Mouse (Mus musculus) erythroblast, embryonic 14.5 days (primary cell): ENCODE data around the gene Gm49510. TPM values are rescaled to one million over a fixed set of nuclear protein-coding genes. Genes with fewer than 3 reads are reported as not detected.

Experiments
- H3K27me3 ChIP-seq: 2 replicates; pipeline ENCODE4 v1.6.1; 2012; ENCODE audit warnings: inconsistent platforms; ENCODE audit not compliant: control insufficient read depth
- H3K36me3 ChIP-seq: 2 replicates; pipeline ENCODE4 v1.6.1; 2012; ENCODE audit warnings: mild to moderate bottlenecking, inconsistent platforms; ENCODE audit not compliant: control insufficient read depth
- H3K4me1 ChIP-seq: 2 replicates; pipeline ENCODE4 v1.6.1; 2012; ENCODE audit warnings: inconsistent platforms; ENCODE audit not compliant: control insufficient read depth
- H3K4me3 ChIP-seq: replicated peaks from 2 replicates; pipeline ENCODE3; 2012; ENCODE audit warnings: moderate library complexity, mild to moderate bottlenecking, inconsistent platforms
- H3K9me3 ChIP-seq: 2 replicates; pipeline ENCODE4 v1.6.1; 2012; ENCODE audit warnings: low read length, inconsistent platforms, mixed read lengths; ENCODE audit not compliant: control insufficient read depth
- GATA1 ChIP-seq: IDR thresholded peaks from 2 replicates; pipeline ENCODE4 v1.6.1; 2012; ENCODE audit warnings: low read length, inconsistent platforms, mixed read lengths
- TAL1 ChIP-seq: IDR thresholded peaks from 3 replicates; pipeline ENCODE4 v1.6.1; 2012; ENCODE audit warnings: low read length, inconsistent platforms, mixed read lengths
- polyA plus RNA-seq: library from polyadenylated mRNA; stranded (reverse); fragments of >175 nt; gene quantifications from 2 replicates; pipeline ENCODE4 v1.2.3, GENCODE M21; 2012

The Gm49510 gene
- polyA plus RNA-seq, 1 experiment: 0.04 TPM

DNA sequence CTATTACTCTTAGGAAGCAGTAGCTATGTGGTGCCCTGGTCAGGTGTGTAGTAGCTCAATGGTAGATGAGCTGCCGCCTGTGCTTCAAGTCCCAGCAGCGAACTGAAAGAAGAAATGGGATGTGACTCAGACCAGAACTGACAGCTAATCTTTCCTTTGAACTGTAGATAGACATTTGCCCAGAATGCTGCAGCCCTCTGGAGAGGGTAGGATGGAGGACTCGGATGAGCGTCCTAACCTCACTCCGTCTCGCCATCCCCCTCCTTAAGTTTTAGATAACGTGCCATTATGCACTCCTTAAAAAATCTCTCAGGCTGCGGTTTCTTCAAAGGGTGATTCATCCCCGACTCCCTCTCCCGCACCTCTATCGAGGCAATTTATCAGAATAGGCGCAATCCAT lies 20.4 kb downstream of the Gm49510 start:
- H3K4me3 ChIP-seq: no peak overlapping the region
- H3K36me3 ChIP-seq: peaks cover 49% of the 10 kb centered on the region
- no peaks in the 10 kb centered on the region for H3K27me3 ChIP-seq
- TF ChIP-seq TAL1 (no peak), GATA1 (no peak)
- H3K9me3 ChIP-seq: peaks cover 5% of the 10 kb centered on the region
- peaks cover 89% of the 10 kb centered on the region for H3K4me1 ChIP-seq

DNA sequence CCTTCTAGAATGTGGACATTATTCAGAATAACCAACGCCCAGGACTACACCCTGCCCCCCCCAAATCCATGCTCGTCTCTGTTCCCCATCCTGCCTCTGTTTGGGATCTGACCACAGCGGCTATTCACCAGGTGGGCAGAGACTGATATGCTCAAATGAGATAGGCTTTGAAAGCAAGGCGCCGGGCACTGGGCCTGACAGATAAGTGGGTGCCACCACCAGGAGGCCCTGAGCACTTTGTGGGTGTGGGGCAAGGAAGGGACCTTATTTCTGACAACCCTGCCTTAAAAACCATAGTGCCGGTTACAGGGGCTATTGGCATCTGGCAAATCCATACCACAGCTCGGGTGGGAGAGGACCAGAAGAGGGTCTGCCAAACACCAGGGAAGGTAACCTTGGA lies 23.2 kb downstream of the Gm49510 start:
- Histone ChIP-seq H3K27me3 (no peaks in the 10 kb centered on the region), H3K9me3 (peaks cover 5% of the 10 kb centered on the region), H3K4me3 (peak overlapping the region; percentile 59), H3K4me1 (peaks cover 91% of the 10 kb centered on the region), H3K36me3 (peaks cover 36% of the 10 kb centered on the region)
- peak; percentile 90 for TF ChIP-seq GATA1
- TF ChIP-seq TAL1: peak; percentile 88

DNA sequence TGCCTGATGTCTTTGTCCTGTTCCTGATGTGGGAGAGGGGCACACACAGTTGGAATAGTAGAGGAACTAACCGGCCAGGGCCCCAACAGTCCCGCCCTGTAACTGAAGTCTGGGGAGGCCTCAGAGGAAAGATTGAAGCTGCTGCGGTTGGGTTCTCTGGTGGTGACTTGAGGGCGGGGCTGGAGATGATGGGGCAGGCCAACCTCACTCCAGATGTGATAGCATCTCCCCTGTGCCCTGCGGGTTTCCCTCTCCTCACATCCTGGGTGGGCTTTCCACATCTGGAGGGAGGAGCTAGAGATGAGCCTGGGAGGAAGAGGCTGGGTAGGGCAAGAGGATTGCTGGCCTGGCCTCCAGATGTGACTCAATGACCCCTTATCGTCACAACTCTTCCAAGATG lies 24.1 kb downstream of the Gm49510 start:
- Histone ChIP-seq H3K9me3 (peaks cover 5% of the 10 kb centered on the region), H3K36me3 (peaks cover 28% of the 10 kb centered on the region), H3K4me3 (peak overlapping the region; percentile 59), H3K27me3 (no peaks in the 10 kb centered on the region), H3K4me1 (peaks cover 94% of the 10 kb centered on the region)
- peak; percentile 44; the same call in 1 of the 2 replicates for TF ChIP-seq GATA1
- no peak for TF ChIP-seq TAL1

DNA sequence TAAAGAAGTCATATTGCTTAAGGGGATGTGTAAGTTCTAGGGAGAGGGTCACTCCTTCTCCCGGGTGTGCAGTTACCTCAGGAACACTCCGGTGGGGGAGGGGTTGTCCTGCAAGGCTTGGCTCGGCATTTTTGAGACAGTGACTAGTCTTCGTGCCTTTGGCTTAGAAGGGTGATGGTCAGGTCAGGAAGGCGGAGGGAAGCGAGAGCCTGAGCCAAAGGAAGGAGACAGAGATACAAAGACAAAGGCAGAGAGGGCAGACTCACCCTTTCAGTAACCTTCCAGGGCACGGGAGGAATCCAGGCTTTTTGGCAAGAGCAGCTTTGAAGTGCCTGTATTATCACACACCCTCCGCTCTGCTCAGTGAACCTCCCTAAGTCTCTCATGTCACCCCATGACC lies 25.7 kb downstream of the Gm49510 start:
- H3K4me3 ChIP-seq: peak overlapping the region; percentile 1

DNA sequence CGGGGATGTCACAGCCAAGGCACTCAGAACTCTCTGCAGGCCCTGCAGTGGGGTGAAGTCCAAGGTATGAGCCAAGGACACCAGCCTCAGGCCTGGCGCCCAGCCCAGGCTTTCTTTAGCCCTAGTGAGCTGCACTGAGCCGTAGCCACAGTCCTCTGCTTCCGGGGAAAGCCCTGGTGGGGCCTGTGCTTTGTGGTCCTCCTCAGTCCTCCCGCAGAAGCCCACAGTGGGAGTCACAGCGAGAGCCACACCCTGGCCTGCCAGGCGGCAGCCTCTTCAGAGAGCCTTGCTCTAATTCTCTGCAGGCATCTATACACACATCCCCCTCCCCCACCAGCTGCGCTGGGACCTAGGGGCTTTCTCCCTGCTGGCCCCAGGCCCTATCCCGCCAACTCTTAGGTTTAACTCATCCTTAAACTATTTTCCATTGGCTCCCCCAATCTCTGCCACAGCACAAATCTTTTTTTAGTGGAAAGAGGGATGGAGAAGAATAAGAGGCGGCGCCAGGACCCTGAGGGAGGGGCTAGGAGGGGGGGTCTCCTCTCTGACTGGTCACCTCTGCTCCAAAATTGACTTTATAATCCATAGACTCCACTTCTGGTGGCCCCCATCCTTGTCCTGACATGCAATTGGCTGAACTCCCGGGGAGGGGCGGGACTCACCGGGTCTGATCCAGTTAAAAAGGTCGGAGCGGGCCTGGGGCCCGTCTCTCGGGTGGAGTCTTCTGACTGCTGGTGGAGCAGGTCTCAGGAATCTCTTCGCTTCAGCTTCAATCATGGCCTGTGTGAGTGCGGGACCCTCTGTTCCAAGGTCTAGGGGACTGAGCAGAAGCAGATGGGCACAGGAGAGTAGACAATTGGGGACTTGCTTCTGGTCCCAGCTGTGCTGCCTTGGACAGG lies 26.8 kb downstream of the Gm49510 start, which contains the start of gene Lgals1:
TSS of gene Lgals1 (plus strand) at position 705 of the 899 bp plus-strand sequence.
- Histone ChIP-seq H3K4me1 (peaks cover 97% of the 10 kb centered on the region), H3K27me3 (no peaks in the 10 kb centered on the region), H3K4me3 (peak within 1 kb of the TSS; percentile 61), H3K9me3 (peaks cover 4% of the 10 kb centered on the region), H3K36me3 (peaks cover 29% of the 10 kb centered on the region)
- TF ChIP-seq GATA1: no peak
- no peak for TF ChIP-seq TAL1

More for the DNA sequence above, 25.7 kb downstream of the Gm49510 start:
- peaks cover 25% of the 10 kb centered on the region for H3K36me3 ChIP-seq
- TF ChIP-seq GATA1: no peak
- TF ChIP-seq TAL1: no peak
- peaks cover 93% of the 10 kb centered on the region for H3K4me1 ChIP-seq
- no peaks in the 10 kb centered on the region for H3K27me3 ChIP-seq
- peaks cover 5% of the 10 kb centered on the region for H3K9me3 ChIP-seq

DNA sequence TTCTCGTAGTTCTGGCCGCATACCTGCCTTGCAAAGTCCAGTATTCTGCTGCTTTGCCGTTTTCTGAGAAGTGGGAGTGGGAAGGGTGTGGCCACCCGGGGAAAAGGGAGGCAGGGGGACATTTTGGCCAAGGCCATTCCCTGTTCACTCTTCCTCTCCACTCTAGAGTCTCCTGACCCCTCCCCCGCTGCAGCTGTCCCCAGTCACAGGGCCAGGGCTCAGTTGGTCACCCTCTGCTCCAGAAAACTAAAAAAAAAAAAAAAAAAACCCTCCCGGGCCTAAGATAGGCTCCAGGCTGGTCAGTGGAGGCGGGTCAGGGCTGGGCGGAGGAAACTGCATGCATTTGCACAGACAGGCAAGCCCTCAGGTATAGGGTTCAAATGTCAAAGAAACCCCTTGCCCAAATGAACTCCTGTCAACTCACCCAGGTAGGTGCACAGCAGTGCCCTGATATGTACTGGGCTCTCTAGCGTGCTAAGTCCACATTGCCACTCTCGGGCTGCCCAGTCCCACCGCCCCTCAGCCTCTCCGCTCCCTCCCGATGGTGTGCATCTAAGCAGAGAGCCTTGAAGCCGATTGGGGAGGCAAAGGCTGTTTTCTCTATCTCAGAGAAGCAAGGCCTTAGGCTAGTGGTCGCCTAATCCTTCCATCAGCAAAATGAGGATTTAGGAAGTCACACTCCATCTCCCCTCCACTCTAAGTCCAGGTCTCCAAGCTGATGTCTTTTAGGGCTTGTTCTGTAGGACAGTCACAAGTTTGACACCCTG lies 27.7 kb downstream of the Gm49510 start:
- H3K4me1 ChIP-seq: peaks cover 93% of the 10 kb centered on the region
- TF ChIP-seq GATA1 (no peak), TAL1 (no peak)

DNA sequence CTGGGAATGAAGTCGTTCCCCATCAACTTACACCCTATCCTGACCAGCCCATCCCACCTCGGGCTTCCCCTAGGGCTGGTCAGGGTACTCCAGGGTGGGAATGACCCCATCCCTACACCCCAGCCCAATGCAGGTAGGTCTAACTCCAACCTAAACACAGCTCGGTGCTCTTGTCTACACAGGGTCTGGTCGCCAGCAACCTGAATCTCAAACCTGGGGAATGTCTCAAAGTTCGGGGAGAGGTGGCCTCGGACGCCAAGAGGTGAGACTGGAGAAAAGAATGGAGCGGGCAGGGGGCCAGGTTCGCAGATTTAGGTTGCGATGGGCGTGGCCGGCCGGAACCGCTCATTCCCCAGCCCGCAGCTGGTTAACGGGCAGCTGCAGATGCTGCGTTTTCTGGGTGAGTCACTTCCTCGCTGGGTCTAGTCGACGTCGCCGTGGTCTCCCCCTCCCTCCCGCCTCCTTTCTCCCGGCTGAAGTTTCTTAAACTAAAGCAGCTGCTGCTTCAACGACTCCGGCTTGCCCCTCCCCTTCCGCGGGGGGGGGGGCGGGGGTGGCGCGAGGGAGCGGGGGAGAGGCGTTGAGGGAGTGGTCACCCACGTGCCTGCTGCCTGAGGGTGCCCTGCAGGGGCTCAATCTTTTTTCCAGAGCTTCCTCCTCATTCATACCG lies 28.5 kb downstream of the Gm49510 start:
- Histone ChIP-seq H3K36me3 (peaks cover 25% of the 10 kb centered on the region), H3K9me3 (no peaks in the 10 kb centered on the region), H3K27me3 (no peaks in the 10 kb centered on the region), H3K4me3 (peak overlapping the region; percentile 61), H3K4me1 (peaks cover 90% of the 10 kb centered on the region)
- no peak for TF ChIP-seq GATA1
- no peak for TF ChIP-seq TAL1

More for the DNA sequence above, 27.7 kb downstream of the Gm49510 start:
- Histone ChIP-seq H3K4me3 (peak overlapping the region; percentile 61), H3K36me3 (peaks cover 25% of the 10 kb centered on the region), H3K27me3 (no peaks in the 10 kb centered on the region), H3K9me3 (no peaks in the 10 kb centered on the region)

DNA sequence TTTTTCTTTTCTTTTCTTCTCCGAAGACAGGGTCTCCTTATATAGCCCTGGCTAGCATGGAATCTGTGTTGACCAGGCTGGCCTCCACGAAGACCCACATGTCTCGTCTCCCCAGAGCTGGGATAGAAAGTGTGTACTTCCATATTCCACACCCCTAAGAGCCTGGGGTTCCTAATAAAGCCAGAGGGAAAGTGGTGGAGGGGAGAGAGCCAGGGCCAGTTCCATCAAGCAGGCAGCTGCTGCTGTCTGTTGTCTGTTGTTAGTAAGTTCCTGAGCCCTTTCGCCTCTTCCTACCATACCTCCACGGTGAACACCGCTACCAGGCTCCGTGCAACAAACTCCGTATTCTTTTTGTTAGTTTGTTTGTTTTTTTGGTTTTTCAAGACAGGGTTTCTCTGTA lies 29.1 kb downstream of the Gm49510 start:
- Histone ChIP-seq H3K4me3 (peak overlapping the region; percentile 61), H3K9me3 (no peaks in the 10 kb centered on the region), H3K27me3 (no peaks in the 10 kb centered on the region), H3K36me3 (peaks cover 25% of the 10 kb centered on the region), H3K4me1 (peaks cover 90% of the 10 kb centered on the region)
- no peak for TF ChIP-seq TAL1
- TF ChIP-seq GATA1: no peak

DNA sequence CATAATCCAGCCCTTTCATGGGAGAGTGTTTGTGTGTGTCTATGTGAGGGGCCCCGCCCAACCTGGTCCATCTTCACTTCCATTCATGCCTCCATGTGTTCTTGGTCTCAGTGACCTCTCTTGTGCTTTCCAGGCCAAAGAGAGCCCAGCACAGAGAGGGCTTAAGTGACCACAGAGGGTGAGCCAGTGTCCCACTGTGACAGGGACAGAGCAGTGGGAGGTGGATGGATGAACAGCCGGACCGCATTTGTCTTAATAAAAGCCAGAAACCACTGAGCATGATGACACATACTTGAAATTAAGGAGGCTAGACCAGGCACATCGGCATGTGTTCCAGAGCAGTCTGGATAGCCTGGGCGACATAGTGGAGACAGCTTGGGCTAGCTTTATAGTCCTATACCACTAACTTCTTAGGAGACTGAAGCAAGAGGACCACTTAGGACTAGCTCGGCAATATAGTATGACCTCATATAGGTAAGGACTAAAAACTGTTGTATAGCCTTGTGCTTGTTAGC lies 30.8 kb downstream of the Gm49510 start:
- no peaks in the 10 kb centered on the region for H3K27me3 ChIP-seq
- TF ChIP-seq GATA1: no peak
- no peak for TF ChIP-seq TAL1
- peaks cover 82% of the 10 kb centered on the region for H3K4me1 ChIP-seq

More for the DNA sequence above, 30.8 kb downstream of the Gm49510 start:
- no peaks in the 10 kb centered on the region for H3K9me3 ChIP-seq
- H3K4me3 ChIP-seq: no peak overlapping the region
- H3K36me3 ChIP-seq: peaks cover 22% of the 10 kb centered on the region
